Mouse (Mus musculus) testis, postnatal 10 days (tissue): ENCODE results near the gene Mto1.
"Not testable (repeated sequence)": the region's sequence is repeated elsewhere in the genome, so short reads cannot be mapped to it uniquely, and the experiment has no call there.

ENCODE experiments used
- DNase-seq: peaks from one replicate; pipeline ENCODE4 v3.0.0; 2021; ENCODE audit warnings: low spot score

The Mto1 gene

DNA sequence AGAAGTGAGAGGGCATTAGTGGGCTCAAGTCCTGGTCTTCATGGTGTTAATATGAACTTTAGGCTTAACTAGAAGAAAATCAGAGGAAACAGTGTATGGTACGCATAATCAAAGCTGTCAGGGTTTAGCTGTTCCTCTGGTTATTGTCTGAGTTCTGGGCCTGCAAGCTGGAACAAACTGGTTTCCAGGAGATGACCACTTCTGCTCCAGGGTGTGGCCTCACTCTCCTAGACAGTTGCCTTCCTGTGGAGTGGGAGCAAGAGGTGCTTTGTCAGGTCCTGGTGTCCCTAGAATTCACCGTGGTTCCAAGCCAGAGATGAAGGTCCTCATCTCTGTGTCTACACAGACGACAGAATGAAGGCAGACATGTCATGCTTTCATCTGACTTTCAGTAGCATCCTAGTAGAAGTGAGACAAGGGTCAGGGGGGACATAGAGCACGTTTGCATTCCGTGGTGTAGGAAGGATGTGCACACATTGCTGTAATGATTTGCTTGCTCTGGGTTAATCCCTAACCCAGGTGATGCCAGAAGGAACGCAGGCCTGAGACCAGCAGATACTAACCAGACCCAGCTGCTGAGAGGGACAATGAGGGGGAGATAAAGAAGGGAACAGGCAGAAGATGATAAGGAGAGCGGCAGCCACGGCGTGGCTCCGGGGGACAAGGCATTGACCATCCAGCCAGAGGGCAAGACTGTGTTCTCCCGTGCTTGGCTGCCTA lies 58.2 kb downstream of the Mto1 start:
- DNase-seq = no peak

DNA sequence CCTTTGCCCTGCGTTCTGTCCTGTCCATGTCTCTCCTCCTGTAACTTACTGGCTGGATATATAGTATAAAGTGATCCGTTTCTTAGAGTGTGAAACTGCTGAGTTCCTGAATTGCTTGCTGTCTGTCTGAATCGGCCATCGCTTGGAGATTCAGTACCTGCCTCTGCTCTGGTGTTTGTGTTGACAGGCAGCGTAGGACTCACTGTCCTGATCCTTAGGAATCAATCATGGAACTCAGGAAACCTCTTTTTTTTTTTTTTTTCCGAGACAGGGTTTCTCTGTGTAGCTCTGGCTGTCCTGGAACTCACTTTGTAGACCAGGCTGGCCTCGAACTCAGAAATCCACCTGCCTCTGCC lies 58.7 kb downstream of the Mto1 start:
- no peak for DNase-seq

DNA sequence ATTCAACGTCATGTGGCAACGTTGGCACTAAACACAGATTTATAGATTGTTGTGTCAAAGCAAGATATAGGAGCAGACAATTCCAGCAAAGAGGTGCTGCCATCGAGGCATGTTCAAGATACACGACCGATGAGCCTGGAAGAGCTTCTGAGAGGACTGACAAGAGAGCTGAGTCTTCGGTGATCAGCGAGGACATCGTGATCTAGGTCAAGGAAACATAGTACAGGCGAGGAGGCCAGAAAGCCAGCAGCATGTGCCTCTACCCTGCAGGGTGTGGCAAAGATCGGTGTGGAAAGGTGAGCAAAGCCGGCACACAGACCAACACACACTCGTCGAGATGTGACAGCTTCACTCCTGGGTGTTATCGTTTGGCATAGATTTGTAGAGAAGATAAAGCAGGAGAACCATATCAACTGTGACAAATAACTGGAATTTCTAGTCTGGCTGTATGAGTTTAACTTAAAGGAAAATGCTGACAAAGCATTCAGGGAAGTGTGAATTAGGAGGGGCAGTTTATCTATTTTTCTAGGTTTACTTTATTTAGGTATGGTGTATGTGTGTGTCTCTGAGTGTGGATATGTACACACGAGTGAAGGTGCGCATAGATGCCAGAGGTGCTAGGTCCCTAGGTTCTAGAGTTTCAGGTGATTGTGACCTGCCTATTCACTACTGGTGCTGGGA lies 60.2 kb downstream of the Mto1 start:
- no peak for DNase-seq

DNA sequence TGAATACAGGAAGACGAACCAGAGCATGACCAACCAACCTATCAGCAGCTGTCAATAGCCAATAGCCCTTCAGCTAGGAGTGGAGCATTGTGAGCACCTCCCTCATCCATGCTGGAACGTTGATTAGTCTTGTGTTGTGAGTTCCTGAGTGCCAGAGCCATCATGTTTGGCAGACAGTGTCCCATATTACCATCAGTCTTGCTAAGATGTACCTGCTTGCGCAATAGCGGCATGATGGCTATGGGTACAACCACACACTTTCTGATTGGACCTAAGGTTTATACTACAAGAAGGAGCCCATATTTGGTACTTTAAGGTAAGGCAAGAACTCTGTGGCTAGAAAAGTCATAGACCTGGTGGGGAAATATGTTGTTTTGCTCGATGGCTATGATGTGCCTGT lies 63.7 kb downstream of the Mto1 start:
- no peak for DNase-seq

DNA sequence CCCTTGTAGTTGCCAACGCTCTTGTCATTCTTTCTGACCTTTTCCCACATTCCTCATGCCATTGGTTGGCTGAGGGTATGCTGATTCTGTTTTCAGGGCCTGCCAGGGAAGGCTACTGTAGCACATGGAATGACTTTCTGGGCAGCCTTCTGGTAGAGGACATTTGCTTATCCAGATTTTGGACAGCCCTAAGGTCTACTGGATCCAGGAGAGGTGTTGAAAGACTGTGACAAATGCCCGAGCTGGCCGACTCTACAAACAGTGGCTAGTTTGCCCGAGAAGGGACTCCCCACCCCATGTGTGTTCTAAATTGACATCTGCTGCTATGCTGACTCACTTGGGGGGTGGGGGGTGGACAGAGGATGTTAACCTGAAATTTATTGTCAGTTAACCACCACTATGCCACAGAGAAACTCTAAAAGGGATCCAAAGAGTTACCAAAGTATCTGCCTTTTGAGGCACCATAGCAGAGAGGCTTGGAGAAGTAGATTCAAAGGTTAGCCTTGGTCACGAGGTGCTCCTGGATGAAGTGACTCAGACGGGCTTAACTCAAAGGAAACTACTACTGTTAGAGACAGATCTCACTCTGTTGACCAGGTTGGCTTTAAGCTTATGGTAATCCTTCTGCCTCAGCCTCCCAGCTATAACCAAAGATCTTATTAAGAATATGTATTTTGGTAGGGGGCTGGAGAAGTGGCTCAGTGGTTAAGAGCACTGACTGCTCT lies 65.9 kb downstream of the Mto1 start:
- DNase-seq = no peak

DNA sequence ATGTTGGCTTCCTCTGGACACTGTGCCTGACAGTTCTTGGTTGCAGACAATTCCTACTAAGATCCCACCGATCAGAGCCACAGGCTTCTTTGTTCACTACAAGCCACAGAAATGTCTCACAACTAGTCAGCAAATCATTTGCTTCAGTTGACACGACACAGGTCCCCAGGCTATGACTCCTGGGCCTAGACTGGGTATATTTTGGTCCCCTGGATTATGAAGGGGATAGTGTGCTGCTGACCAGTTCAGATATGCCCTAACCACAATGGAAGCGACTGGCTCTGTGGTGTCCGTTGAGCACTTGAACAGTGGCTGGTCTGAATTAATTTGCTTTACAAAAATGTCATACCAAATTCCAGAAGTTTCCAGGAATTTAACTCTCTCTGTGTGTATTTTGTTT lies 66.7 kb downstream of the Mto1 start:
- DNase-seq = no peak

DNA sequence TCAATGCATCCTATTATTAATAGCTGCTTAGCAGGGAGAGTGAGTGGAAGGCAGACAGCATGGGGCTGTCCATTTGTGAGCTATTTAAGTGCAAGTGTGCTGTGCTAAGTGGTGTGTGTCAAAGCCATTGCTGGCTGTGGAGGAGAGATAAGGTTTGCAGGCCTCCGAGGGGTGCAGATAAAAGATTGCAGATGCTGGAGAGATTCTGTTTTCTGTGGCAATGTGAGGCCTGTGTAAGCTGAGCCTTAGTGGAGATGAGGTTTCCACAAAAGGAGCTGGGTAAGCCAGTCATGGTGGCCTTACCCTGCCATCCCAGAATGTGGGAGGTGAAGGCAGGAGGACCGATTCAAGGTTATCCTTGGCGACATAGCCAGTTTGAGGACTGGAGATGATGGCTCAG lies 68.1 kb downstream of the Mto1 start:
- no peak for DNase-seq

DNA sequence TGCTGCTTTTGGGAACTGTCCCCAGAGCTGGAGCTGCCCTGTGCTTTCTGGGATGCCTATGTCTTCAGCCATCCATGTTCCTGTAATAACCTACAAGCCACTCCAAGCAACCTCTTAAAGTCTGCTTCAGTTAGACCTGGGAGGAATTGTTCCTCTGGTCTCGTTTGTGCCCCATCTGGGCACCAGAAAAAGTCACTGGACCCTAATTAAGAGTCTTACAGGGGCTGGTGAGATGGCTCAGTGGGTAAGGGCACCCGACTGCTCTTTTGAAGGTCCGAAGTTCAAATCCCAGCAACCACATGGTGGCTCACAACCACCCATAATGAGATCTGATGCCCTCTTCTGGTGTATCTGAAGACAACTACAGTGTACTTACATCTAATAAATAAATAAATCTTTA lies 69.2 kb downstream of the Mto1 start:
- not testable (repeated sequence) for DNase-seq

DNA sequence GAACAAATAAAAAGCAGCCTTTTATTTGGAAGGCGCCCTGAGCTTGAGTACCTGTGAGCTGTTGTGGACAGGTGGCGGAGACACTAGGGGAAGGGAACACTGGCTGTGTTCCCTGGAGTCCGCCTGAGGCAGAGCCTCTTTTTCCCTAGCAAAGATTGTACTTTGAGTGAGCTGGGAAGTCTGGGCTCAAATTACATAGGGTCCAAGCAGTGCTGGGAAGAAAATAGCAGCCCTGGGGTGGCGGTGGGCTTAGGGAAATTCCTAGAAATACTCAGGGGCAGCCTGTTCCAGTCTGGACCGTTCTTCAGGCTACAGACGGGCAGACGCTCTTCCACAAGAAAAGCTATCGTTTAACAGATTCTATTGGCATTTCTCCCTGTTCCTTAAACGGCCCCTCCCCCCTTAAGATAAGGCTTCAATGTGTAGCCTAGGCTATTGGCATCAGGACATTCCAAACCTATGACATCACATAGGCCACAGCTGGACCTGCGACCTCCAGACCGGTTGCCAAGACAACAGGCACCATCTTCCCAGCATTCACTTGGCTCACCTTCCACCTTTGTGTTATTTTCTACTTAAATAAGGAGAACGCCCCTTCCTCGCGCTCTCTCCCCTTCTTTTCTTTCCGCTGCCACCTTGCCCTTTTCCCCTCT lies 72.2 kb downstream of the Mto1 start:
- peak; percentile 71 for DNase-seq

DNA sequence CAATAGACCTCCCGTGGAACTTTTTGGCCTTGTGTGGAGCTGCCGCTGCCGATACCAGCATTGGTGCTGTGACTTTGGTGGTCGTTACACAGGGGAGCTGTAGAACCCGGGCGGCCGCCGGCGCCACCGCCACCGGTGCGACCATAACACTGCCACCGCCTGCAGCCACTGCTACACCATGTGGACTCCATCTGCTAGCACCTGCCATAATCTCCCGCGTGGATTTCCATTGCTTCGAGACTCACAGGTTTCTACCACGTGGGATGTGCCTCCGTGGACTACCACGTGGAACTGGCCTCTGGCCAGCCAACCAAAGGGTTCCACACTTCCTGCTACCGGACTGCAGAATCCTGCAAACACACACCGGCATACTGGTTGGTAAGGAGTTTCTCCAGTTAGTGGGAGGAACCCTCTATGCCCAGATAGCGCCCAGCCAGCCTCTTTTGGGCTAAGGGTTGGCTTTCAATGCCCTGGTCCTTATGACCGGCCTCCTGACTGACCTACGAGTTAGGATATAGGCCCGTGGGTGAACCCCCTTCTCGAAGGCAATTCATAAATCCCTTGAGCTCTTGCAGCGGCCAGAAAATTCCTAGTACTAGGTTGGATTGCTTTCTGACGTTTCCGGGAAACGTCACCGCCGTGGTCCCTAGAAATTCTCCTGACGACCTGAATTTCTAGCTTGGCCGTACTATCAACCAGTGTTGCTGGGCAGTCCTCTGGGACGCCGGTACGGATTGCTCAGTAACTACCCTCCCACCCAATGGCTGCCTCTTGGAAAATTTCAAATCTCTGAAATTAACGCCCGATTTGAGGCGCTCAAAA lies 73.0 kb downstream of the Mto1 start:
- peak; percentile 85 for DNase-seq

DNA sequence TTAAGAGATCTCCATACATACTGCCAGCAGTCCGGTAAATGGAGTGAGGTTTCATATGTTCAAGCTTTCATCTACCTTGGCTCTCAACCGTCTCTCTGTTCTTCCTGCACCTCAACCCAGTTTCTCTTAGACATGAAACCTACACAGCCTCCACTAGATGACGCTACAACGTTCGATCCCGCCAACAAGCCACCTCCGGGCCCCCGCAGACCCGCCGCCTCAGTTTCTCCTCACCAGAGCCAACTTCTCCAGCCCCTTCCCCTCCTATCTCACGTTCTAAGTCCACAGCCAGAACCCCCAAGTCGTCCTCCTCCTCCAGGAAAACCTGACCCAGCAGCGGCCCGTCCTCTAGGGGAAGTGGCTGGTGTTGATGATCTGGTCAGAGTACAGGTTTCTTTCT lies 73.7 kb downstream of the Mto1 start:
- peak; percentile 61 for DNase-seq
